In genomic region chr2:150654814-150655213, GRCm38 (mm10) we compare ENCODE assay signal across 20 mouse cellular contexts. TPM values are rescaled to one million over a fixed set of nuclear protein-coding genes. Genes with fewer than 3 reads are reported as not detected.
"Had no signal": no experiment of that assay in that cellular context is flagged by ENCODE, and none has a peak within 500 bp of the region (broad histone marks: within the 10 kb centered on the region; RNA-seq: fewer than 3 reads in every experiment).

No protein-coding gene starts in this region.

- DNase-seq: left cerebral cortex, postnatal 4 days; lung, embryonic 14.5 days; lung, postnatal 10 days; lung, postnatal 4 days; midbrain, embryonic 14.5 days; spleen, adult 18-20 months; thymus, adult 18-20 months; thymus, postnatal 14 days had no signal

- ATAC-seq: intestine, embryonic 15.5 days; liver, embryonic 12.5 days had no signal

- H3K27ac ChIP-seq: intestine, embryonic 15.5 days; liver, embryonic 12.5 days; midbrain, embryonic 10.5 days; neural tube, embryonic 15.5 days had no signal

- H3K9me3 ChIP-seq: intestine, embryonic 15.5 days; liver, embryonic 12.5 days; midbrain, embryonic 10.5 days; neural tube, embryonic 15.5 days had no signal

- H3K9ac ChIP-seq: intestine, embryonic 15.5 days; liver, embryonic 12.5 days; lung, embryonic 14.5 days; neural tube, embryonic 15.5 days had no signal

- H3K27me3 ChIP-seq: intestine, embryonic 15.5 days; liver, embryonic 12.5 days; neural tube, embryonic 15.5 days had no signal

- H3K36me3 ChIP-seq: neural tube, embryonic 15.5 days had no signal

- H3K4me3 ChIP-seq: intestine, embryonic 15.5 days; liver, embryonic 12.5 days; midbrain, embryonic 10.5 days; myocyte; neural tube, embryonic 15.5 days had no signal

- H3K4me2 ChIP-seq: intestine, embryonic 15.5 days; liver, embryonic 12.5 days; lung, embryonic 14.5 days; neural tube, embryonic 15.5 days had no signal

RNA-seq across cellular contexts. Expression of gene Acss1, which starts 13.5 kb away (rescaled TPM):
- polyA plus RNA-seq: myocyte had no signal

RNA-seq across cellular contexts. Expression of gene Vsx1, which starts 34.3 kb away (rescaled TPM):
- total RNA-seq: layer of hippocampus, adult 8-10 months; left cerebral cortex, adult 18-20 months; left cerebral cortex, postnatal 10 days; megakaryocyte, adult 5-6 weeks had no signal
- polyA plus RNA-seq: intestine, embryonic 15.5 days; large intestine, adult 2 months; liver, embryonic 12.5 days; liver, embryonic 16.5 days; lung, embryonic 14.5 days; midbrain, embryonic 14.5 days; myocyte; stomach, embryonic 14.5 days had no signal
